Mouse (Mus musculus): ENCODE results near the gene Blvrb.

DNA sequence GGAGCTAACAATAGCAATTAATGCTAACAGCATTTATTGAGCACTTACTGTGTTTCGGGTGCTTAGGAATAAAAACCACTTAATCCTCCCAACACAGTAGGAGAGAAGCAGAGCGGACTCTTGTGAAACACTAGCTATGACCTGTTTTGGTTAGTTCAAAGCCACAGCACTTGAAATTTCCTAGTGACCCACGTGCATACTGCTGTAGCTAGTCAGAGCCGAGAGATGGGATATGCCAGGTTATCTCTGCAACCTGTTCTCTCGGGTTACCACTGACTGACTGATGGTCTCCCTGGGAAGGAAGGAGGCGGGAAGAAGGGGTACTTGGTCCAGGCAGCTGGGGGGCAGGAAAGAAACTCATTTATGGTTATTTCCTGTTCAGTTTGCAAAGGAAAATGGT lies 12.7 kb downstream of the Blvrb start:
- TF ChIP-seq CTCF (IDR thresholded peaks at IDR 0.05; ENCODE audit: low read depth): no peak
- no peak for TF ChIP-seq EP300 (IDR thresholded peaks at IDR 0.05; ENCODE audit: low read depth)
